Mouse (Mus musculus): Measurements from ENCODE around the gene Tbx4. TPM values are rescaled to one million over a fixed set of nuclear protein-coding genes. Genes with fewer than 3 reads are reported as not detected.

Gene Tbx4
- polyA plus RNA-seq, 1 experiment: 0.02 TPM

- no peaks in the 10 kb centered on the region for H3K79me2 ChIP-seq (ENCODE audit: control insufficient read depth, insufficient read depth)
- no peaks in the 10 kb centered on the region for H3K79me3 ChIP-seq (ENCODE audit: low read depth)
- TF ChIP-seq MAX (IDR thresholded peaks at IDR 0.05): no peak
- peak; percentile 14 for TF ChIP-seq MYOD1 (IDR thresholded peaks at IDR 0.05; ENCODE audit: control insufficient read depth, insufficient read length, low read depth)
- H3K27me3 ChIP-seq (ENCODE audit: control insufficient read depth, insufficient read depth, insufficient read length): peaks cover 8% of the 10 kb centered on the region
- no peak overlapping the region for H3K4me3 ChIP-seq (ENCODE audit: insufficient read depth, poor library complexity, severe bottlenecking)
- no peaks in the 10 kb centered on the region for H3K36me3 ChIP-seq (ENCODE audit: control insufficient read depth, insufficient read depth)
- H3ac ChIP-seq (ENCODE audit: control insufficient read depth, insufficient read length, low read depth): no peak overlapping the region
Observed at GRCm38 (mm10) chr11:85929651-85930050, 43.4 kb downstream of the Tbx4 start.

GRCm38 (mm10) chr11:85941785-85942570, 55.8 kb downstream of the Tbx4 start:
- Histone ChIP-seq H3K36me3 (ENCODE audit: control insufficient read depth, insufficient read depth) (no peaks in the 10 kb centered on the region), H3K79me3 (ENCODE audit: low read depth) (no peaks in the 10 kb centered on the region), H3ac (ENCODE audit: control insufficient read depth, insufficient read length, low read depth) (no peak overlapping the region), H3K27me3 (ENCODE audit: control insufficient read depth, insufficient read depth, insufficient read length) (no peaks in the 10 kb centered on the region), H3K4me3 (ENCODE audit: insufficient read depth, poor library complexity, severe bottlenecking) (no peak overlapping the region), H3K79me2 (ENCODE audit: control insufficient read depth, insufficient read depth) (no peaks in the 10 kb centered on the region)
- TF ChIP-seq MYOD1 (IDR thresholded peaks at IDR 0.05; ENCODE audit: control insufficient read depth, insufficient read length, low read depth) (no peak), MYOG (IDR thresholded peaks at IDR 0.05; ENCODE audit: control insufficient read depth, extremely low read depth, insufficient read length) (no peak), USF1 (IDR thresholded peaks at IDR 0.05; ENCODE audit: low read depth) (no peak), MAX (IDR thresholded peaks at IDR 0.05) (peak; percentile 20), CTCF (IDR thresholded peaks at IDR 0.05; ENCODE audit: control insufficient read depth, insufficient read depth, insufficient read length) (no peak)

GRCm38 (mm10) chr11:85948765-85949164, 62.5 kb downstream of the Tbx4 start:
- Histone ChIP-seq H3K79me3 (ENCODE audit: low read depth) (no peaks in the 10 kb centered on the region), H3ac (ENCODE audit: control insufficient read depth, insufficient read length, low read depth) (no peak overlapping the region), H3K4me3 (ENCODE audit: insufficient read depth, poor library complexity, severe bottlenecking) (no peak overlapping the region), H3K27me3 (ENCODE audit: control insufficient read depth, insufficient read depth, insufficient read length) (no peaks in the 10 kb centered on the region), H3K36me3 (ENCODE audit: control insufficient read depth, insufficient read depth) (no peaks in the 10 kb centered on the region), H3K79me2 (ENCODE audit: control insufficient read depth, insufficient read depth) (no peaks in the 10 kb centered on the region)
- TF ChIP-seq FOSL1 (IDR thresholded peaks at IDR 0.05; ENCODE audit: insufficient read depth, low read length, poor library complexity, severe bottlenecking) (no peak), CTCF (IDR thresholded peaks at IDR 0.05; ENCODE audit: control insufficient read depth, insufficient read depth, insufficient read length) (no peak), MYOD1 (IDR thresholded peaks at IDR 0.05; ENCODE audit: control insufficient read depth, insufficient read length, low read depth) (no peak), MYOG (IDR thresholded peaks at IDR 0.05; ENCODE audit: control insufficient read depth, extremely low read depth, insufficient read length) (no peak), USF1 (IDR thresholded peaks at IDR 0.05; ENCODE audit: low read depth) (no peak), MAX (IDR thresholded peaks at IDR 0.05) (no peak), CEBPB (IDR thresholded peaks at IDR 0.05; ENCODE audit: low read depth) (no peak)

GRCm38 (mm10) chr11:85949749-85950148, 63.5 kb downstream of the Tbx4 start:
- H3K36me3 ChIP-seq (ENCODE audit: control insufficient read depth, insufficient read depth): no peaks in the 10 kb centered on the region
- no peak overlapping the region for H3K4me3 ChIP-seq (ENCODE audit: insufficient read depth, poor library complexity, severe bottlenecking)
- no peaks in the 10 kb centered on the region for H3K79me2 ChIP-seq (ENCODE audit: control insufficient read depth, insufficient read depth)
- H3ac ChIP-seq (ENCODE audit: control insufficient read depth, insufficient read length, low read depth): no peak overlapping the region
- no peak for TF ChIP-seq MYOD1 (IDR thresholded peaks at IDR 0.05; ENCODE audit: control insufficient read depth, insufficient read length, low read depth)
- TF ChIP-seq FOSL1 (IDR thresholded peaks at IDR 0.05; ENCODE audit: insufficient read depth, low read length, poor library complexity, severe bottlenecking): no peak
- TF ChIP-seq CTCF (IDR thresholded peaks at IDR 0.05; ENCODE audit: control insufficient read depth, insufficient read depth, insufficient read length): no peak
- no peak for TF ChIP-seq USF1 (IDR thresholded peaks at IDR 0.05; ENCODE audit: low read depth)
- no peak for TF ChIP-seq CEBPB (IDR thresholded peaks at IDR 0.05; ENCODE audit: low read depth)
- TF ChIP-seq MAX (IDR thresholded peaks at IDR 0.05): no peak
- no peak for TF ChIP-seq MYOG (IDR thresholded peaks at IDR 0.05; ENCODE audit: control insufficient read depth, extremely low read depth, insufficient read length)
- no peaks in the 10 kb centered on the region for H3K27me3 ChIP-seq (ENCODE audit: control insufficient read depth, insufficient read depth, insufficient read length)
- H3K79me3 ChIP-seq (ENCODE audit: low read depth): no peaks in the 10 kb centered on the region

- no peaks in the 10 kb centered on the region for H3K27me3 ChIP-seq (ENCODE audit: control insufficient read depth, insufficient read depth, insufficient read length)
- no peak for TF ChIP-seq MAX (IDR thresholded peaks at IDR 0.05)
- no peak for TF ChIP-seq CTCF (IDR thresholded peaks at IDR 0.05; ENCODE audit: control insufficient read depth, insufficient read depth, insufficient read length)
- TF ChIP-seq CEBPB (IDR thresholded peaks at IDR 0.05; ENCODE audit: low read depth): no peak
- TF ChIP-seq MYOG (IDR thresholded peaks at IDR 0.05; ENCODE audit: control insufficient read depth, extremely low read depth, insufficient read length): no peak
- no peak for TF ChIP-seq MYOD1 (IDR thresholded peaks at IDR 0.05; ENCODE audit: control insufficient read depth, insufficient read length, low read depth)
- no peak for TF ChIP-seq USF1 (IDR thresholded peaks at IDR 0.05; ENCODE audit: low read depth)
- TF ChIP-seq FOSL1 (IDR thresholded peaks at IDR 0.05; ENCODE audit: insufficient read depth, low read length, poor library complexity, severe bottlenecking): no peak
- no peaks in the 10 kb centered on the region for H3K36me3 ChIP-seq (ENCODE audit: control insufficient read depth, insufficient read depth)
- H3K79me2 ChIP-seq (ENCODE audit: control insufficient read depth, insufficient read depth): no peaks in the 10 kb centered on the region
- H3ac ChIP-seq (ENCODE audit: control insufficient read depth, insufficient read length, low read depth): no peak overlapping the region
- H3K79me3 ChIP-seq (ENCODE audit: low read depth): no peaks in the 10 kb centered on the region
- H3K4me3 ChIP-seq (ENCODE audit: insufficient read depth, poor library complexity, severe bottlenecking): no peak overlapping the region
Observed at GRCm38 (mm10) chr11:85952538-85952937, 66.3 kb downstream of the Tbx4 start.

GRCm38 (mm10) chr11:85955611-85956010, 69.4 kb downstream of the Tbx4 start:
- Histone ChIP-seq H3K79me2 (ENCODE audit: control insufficient read depth, insufficient read depth) (no peaks in the 10 kb centered on the region), H3K27me3 (ENCODE audit: control insufficient read depth, insufficient read depth, insufficient read length) (no peaks in the 10 kb centered on the region), H3K4me3 (ENCODE audit: insufficient read depth, poor library complexity, severe bottlenecking) (no peak overlapping the region), H3K36me3 (ENCODE audit: control insufficient read depth, insufficient read depth) (no peaks in the 10 kb centered on the region), H3ac (ENCODE audit: control insufficient read depth, insufficient read length, low read depth) (no peak overlapping the region), H3K79me3 (ENCODE audit: low read depth) (no peaks in the 10 kb centered on the region)
- TF ChIP-seq MYOD1 (IDR thresholded peaks at IDR 0.05; ENCODE audit: control insufficient read depth, insufficient read length, low read depth): peak; percentile 48
- TF ChIP-seq USF1 (IDR thresholded peaks at IDR 0.05; ENCODE audit: low read depth): no peak

All from C2C12 (cell line).